Mouse (Mus musculus): ENCODE measurements at regions not wholly inside any gene's neighbourhood (a gene's known extent, or its start where the extent isn't known, plus 50 kb on each side); places are given as distances from the start of the nearest gene placed in this dataset.

DNA sequence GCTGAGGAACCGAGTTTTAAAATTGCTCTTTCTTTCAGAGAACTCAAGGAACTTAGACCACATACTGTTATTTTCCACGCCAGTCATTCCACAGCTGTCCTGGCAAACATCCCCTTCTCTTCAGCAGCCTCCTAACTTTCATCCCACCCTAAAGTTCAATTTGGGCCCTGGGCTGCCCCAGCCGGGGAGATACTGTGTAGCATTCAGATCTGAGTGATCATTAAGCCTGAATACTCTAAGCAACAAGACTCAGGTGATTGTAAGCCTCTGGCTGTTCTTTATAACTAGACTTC lies 227.8 kb downstream of the Slc30a10 start:
- TF ChIP-seq CTCF (IDR thresholded peaks at IDR 0.05; ENCODE audit: low read depth) (no peak), EP300 (IDR thresholded peaks at IDR 0.05; ENCODE audit: low read depth) (no peak)
